Mouse (Mus musculus): ENCODE data around the gene Exosc3. TPM values are rescaled to one million over a fixed set of nuclear protein-coding genes. Genes with fewer than 3 reads are reported as not detected.

The Exosc3 gene
- polyA plus RNA-seq, 1 experiment from 2014 or later, result 52.4 TPM

GRCm38 (mm10) chr4:45296662-45297564 lies 45.6 kb downstream of the Exosc3 start, which contains the start of gene Trmt10b:
Trmt10b (plus strand) TSS chr4:45297127.
- H3K4me3 ChIP-seq (ENCODE audit: low read depth, low read length), result peak within 1 kb of the TSS; percentile 62
- peak; percentile 94 for ATAC-seq
- H3K27me3 ChIP-seq (replicated peaks; ENCODE audit: control insufficient read depth, insufficient read depth, low read length), result no peaks in the 10 kb centered on the region
- H3K9ac ChIP-seq (ENCODE audit: low read length), result peak within 1 kb of the TSS; percentile 67
- H3K36me3 ChIP-seq (ENCODE audit: control insufficient read depth, insufficient read depth, low read length), result peaks cover 21% of the 10 kb centered on the region
- no peaks in the 10 kb centered on the region for H3K9me3 ChIP-seq (replicated peaks; ENCODE audit: control insufficient read depth, low read length)
- peak; percentile 94 for DNase-seq (ENCODE audit: low spot score)
- peak within 1 kb of the TSS; percentile 54 for H3K4me2 ChIP-seq (ENCODE audit: low read length)
- 20% methylated on average over 27 of the region's 27 CpGs for WGBS
- H3K27ac ChIP-seq (ENCODE audit: low read depth, low read length), result no peak within 1 kb of the TSS
- 0 out of 2 replicates have a peak, but pooled peaks cover 5% of the 10 kb centered on the region for H3K4me1 ChIP-seq (ENCODE audit: control insufficient read depth, insufficient read depth, low read length)

- Histone ChIP-seq H3K4me2 (ENCODE audit: low read length) (no peak overlapping the region), H3K27me3 (replicated peaks; ENCODE audit: control insufficient read depth, insufficient read depth, low read length) (no peaks in the 10 kb centered on the region), H3K9ac (ENCODE audit: low read length) (no peak overlapping the region), H3K36me3 (ENCODE audit: control insufficient read depth, insufficient read depth, low read length) (no peaks in the 10 kb centered on the region), H3K4me1 (ENCODE audit: control insufficient read depth, insufficient read depth, low read length) (no peaks in the 10 kb centered on the region), H3K27ac (ENCODE audit: low read depth, low read length) (no peak overlapping the region), H3K9me3 (replicated peaks; ENCODE audit: control insufficient read depth, low read length) (no peaks in the 10 kb centered on the region), H3K4me3 (ENCODE audit: low read depth, low read length) (no peak overlapping the region)
- DNase-seq (ENCODE audit: low spot score) (no peak), ATAC-seq (no peak)
- 80% methylated on average over 5 of the region's 5 CpGs for WGBS
Observed at GRCm38 (mm10) chr4:45287906-45288305, 54.6 kb downstream of the Exosc3 start.

GRCm38 (mm10) chr4:45286318-45286717 lies 56.2 kb downstream of the Exosc3 start:
- H3K27me3 ChIP-seq (replicated peaks; ENCODE audit: control insufficient read depth, insufficient read depth, low read length), result no peaks in the 10 kb centered on the region
- no peak overlapping the region for H3K9ac ChIP-seq (ENCODE audit: low read length)
- no peak overlapping the region for H3K4me3 ChIP-seq (ENCODE audit: low read depth, low read length)
- DNase-seq (ENCODE audit: low spot score) (peak; percentile 40), ATAC-seq (no peak)
- no peaks in the 10 kb centered on the region for H3K4me1 ChIP-seq (ENCODE audit: control insufficient read depth, insufficient read depth, low read length)
- no peaks in the 10 kb centered on the region for H3K9me3 ChIP-seq (replicated peaks; ENCODE audit: control insufficient read depth, low read length)
- no peaks in the 10 kb centered on the region for H3K36me3 ChIP-seq (ENCODE audit: control insufficient read depth, insufficient read depth, low read length)
- 52% methylated on average over 3 of the region's 3 CpGs for WGBS
- no peak overlapping the region for H3K27ac ChIP-seq (ENCODE audit: low read depth, low read length)
- no peak overlapping the region for H3K4me2 ChIP-seq (ENCODE audit: low read length)

- DNase-seq (ENCODE audit: low spot score) (peak; percentile 84), ATAC-seq (peak; percentile 62)
- Histone ChIP-seq H3K27ac (ENCODE audit: low read depth, low read length) (no peak overlapping the region), H3K9ac (ENCODE audit: low read length) (no peak overlapping the region), H3K36me3 (ENCODE audit: control insufficient read depth, insufficient read depth, low read length) (no peaks in the 10 kb centered on the region), H3K9me3 (replicated peaks; ENCODE audit: control insufficient read depth, low read length) (no peaks in the 10 kb centered on the region), H3K4me1 (ENCODE audit: control insufficient read depth, insufficient read depth, low read length) (no peaks in the 10 kb centered on the region), H3K27me3 (replicated peaks; ENCODE audit: control insufficient read depth, insufficient read depth, low read length) (no peaks in the 10 kb centered on the region), H3K4me3 (ENCODE audit: low read depth, low read length) (no peak overlapping the region), H3K4me2 (ENCODE audit: low read length) (no peak overlapping the region)
- WGBS, result 17% methylated on average over 4 of the region's 4 CpGs
Observed at GRCm38 (mm10) chr4:45279981-45280548, 62.5 kb downstream of the Exosc3 start.

- no peak overlapping the region for H3K4me3 ChIP-seq (ENCODE audit: low read depth, low read length)
- no peak overlapping the region for H3K4me2 ChIP-seq (ENCODE audit: low read length)
- DNase-seq (ENCODE audit: low spot score) (no peak), ATAC-seq (no peak)
- H3K36me3 ChIP-seq (ENCODE audit: control insufficient read depth, insufficient read depth, low read length), result no peaks in the 10 kb centered on the region
- no peaks in the 10 kb centered on the region for H3K27me3 ChIP-seq (replicated peaks; ENCODE audit: control insufficient read depth, insufficient read depth, low read length)
- no peak overlapping the region for H3K27ac ChIP-seq (ENCODE audit: low read depth, low read length)
- H3K9me3 ChIP-seq (replicated peaks; ENCODE audit: control insufficient read depth, low read length), result no peaks in the 10 kb centered on the region
- H3K9ac ChIP-seq (ENCODE audit: low read length), result no peak overlapping the region
- 52% methylated on average over 8 of the region's 8 CpGs for WGBS
- no peaks in the 10 kb centered on the region for H3K4me1 ChIP-seq (ENCODE audit: control insufficient read depth, insufficient read depth, low read length)
Observed at GRCm38 (mm10) chr4:45279292-45279691, 63.2 kb downstream of the Exosc3 start.

- Histone ChIP-seq H3K4me1 (ENCODE audit: control insufficient read depth, insufficient read depth, low read length) (peaks cover 9% of the 10 kb centered on the region), H3K9ac (ENCODE audit: low read length) (no peak overlapping the region), H3K9me3 (replicated peaks; ENCODE audit: control insufficient read depth, low read length) (no peaks in the 10 kb centered on the region), H3K36me3 (ENCODE audit: control insufficient read depth, insufficient read depth, low read length) (no peaks in the 10 kb centered on the region), H3K4me2 (ENCODE audit: low read length) (no peak overlapping the region), H3K27ac (ENCODE audit: low read depth, low read length) (no peak overlapping the region), H3K4me3 (ENCODE audit: low read depth, low read length) (no peak overlapping the region), H3K27me3 (replicated peaks; ENCODE audit: control insufficient read depth, insufficient read depth, low read length) (no peaks in the 10 kb centered on the region)
- ATAC-seq (no peak), DNase-seq (ENCODE audit: low spot score) (no peak)
- WGBS, result 86% methylated on average over 8 of the region's 8 CpGs
Observed at GRCm38 (mm10) chr4:45275770-45276169, 66.8 kb downstream of the Exosc3 start.

GRCm38 (mm10) chr4:45271041-45271452 lies 71.5 kb downstream of the Exosc3 start:
- Histone ChIP-seq H3K4me2 (ENCODE audit: low read length) (no peak overlapping the region; the same call in 1 of the 2 replicates), H3K4me1 (ENCODE audit: control insufficient read depth, insufficient read depth, low read length) (peaks cover 9% of the 10 kb centered on the region), H3K9ac (ENCODE audit: low read length) (peak overlapping the region; percentile 25; the same call in 1 of the 2 replicates), H3K27ac (ENCODE audit: low read depth, low read length) (peak overlapping the region; percentile 52; the same call in 1 of the 2 replicates), H3K27me3 (replicated peaks; ENCODE audit: control insufficient read depth, insufficient read depth, low read length) (no peaks in the 10 kb centered on the region), H3K36me3 (ENCODE audit: control insufficient read depth, insufficient read depth, low read length) (no peaks in the 10 kb centered on the region), H3K4me3 (ENCODE audit: low read depth, low read length) (no peak overlapping the region), H3K9me3 (replicated peaks; ENCODE audit: control insufficient read depth, low read length) (no peaks in the 10 kb centered on the region)
- WGBS, result 53% methylated on average over 10 of the region's 10 CpGs
- DNase-seq (ENCODE audit: low spot score) (peak; percentile 81), ATAC-seq (peak; percentile 93)

- Histone ChIP-seq H3K27ac (ENCODE audit: low read depth, low read length) (no peak overlapping the region), H3K9ac (ENCODE audit: low read length) (no peak overlapping the region), H3K36me3 (ENCODE audit: control insufficient read depth, insufficient read depth, low read length) (no peaks in the 10 kb centered on the region), H3K4me1 (ENCODE audit: control insufficient read depth, insufficient read depth, low read length) (peaks cover 9% of the 10 kb centered on the region), H3K9me3 (replicated peaks; ENCODE audit: control insufficient read depth, low read length) (no peaks in the 10 kb centered on the region), H3K4me3 (ENCODE audit: low read depth, low read length) (no peak overlapping the region), H3K27me3 (replicated peaks; ENCODE audit: control insufficient read depth, insufficient read depth, low read length) (no peaks in the 10 kb centered on the region), H3K4me2 (ENCODE audit: low read length) (no peak overlapping the region)
- ATAC-seq (no peak), DNase-seq (ENCODE audit: low spot score) (no peak)
- 91% methylated on average over 3 of the region's 3 CpGs for WGBS
Observed at GRCm38 (mm10) chr4:45267883-45268282, 74.6 kb downstream of the Exosc3 start.
